Mouse (Mus musculus): ENCODE data around the gene Zscan10.

DNA sequence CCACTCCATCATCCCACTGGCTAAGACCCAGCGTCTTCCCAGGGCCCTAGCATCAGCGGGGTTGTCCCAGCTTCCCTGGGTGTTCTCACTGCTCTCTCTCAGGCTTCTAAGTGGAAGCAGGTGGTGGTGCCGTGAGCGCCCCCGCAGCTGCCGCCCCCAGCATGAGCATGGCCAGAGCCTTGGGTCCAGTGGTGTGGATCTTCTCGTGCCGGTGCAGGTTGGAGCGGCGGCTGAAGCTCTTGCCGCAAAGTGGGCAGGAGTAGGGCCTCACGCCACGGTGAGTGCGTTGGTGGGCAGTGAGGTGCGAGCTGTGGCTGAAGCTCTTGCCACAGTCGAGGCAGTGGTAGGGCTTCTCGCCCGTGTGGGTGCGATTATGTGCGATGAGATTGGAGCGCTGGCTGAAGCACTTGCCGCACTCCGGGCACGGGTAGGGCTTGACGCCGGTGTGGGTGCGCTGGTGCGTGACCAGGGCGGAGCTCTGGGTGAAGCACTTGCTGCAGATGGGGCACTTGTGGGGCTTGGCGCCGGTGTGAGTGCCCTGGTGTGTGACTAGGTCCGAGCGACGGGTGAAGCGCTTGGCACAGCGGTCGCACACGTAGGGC lies 24.6 kb upstream of the Zscan10 start:
- TF ChIP-seq TAL1 (IDR thresholded peaks at IDR 0.05; ENCODE audit: low read length), result no peak
- no peak for TF ChIP-seq GATA1 (IDR thresholded peaks at IDR 0.05; ENCODE audit: low read length)
